Mouse (Mus musculus) liver, embryonic 16.5 days (tissue): ENCODE measurements around the gene Clec3a. TPM values are rescaled to one million over a fixed set of nuclear protein-coding genes. Genes with fewer than 3 reads are reported as not detected.

Experiments used
- ATAC-seq: fragments of 200-750 bp; cut with Nextera tagmentation; 2 replicates; pipeline ENCODE4 v1.8.0; 2017; ENCODE audit warnings: low read depth, mild to moderate bottlenecking, moderate number of reproducible peaks, moderate library complexity
- H3K27ac ChIP-seq: fragments of 300-500 bp; sonication (generic); 2 replicates; pipeline ENCODE4 v1.5.1; 2014; ENCODE audit warnings: mild to moderate bottlenecking, low read length
- H3K27me3 ChIP-seq: fragments of 300-500 bp; sonication (generic); 2 replicates; pipeline ENCODE4 v1.6.1; 2014; ENCODE audit warnings: low read depth, low read length, mixed read lengths; ENCODE audit not compliant: control insufficient read depth, insufficient read depth
- H3K36me3 ChIP-seq: fragments of 300-500 bp; sonication (generic); 2 replicates; pipeline ENCODE4 v1.6.1; 2014; ENCODE audit warnings: mild to moderate bottlenecking; ENCODE audit not compliant: control insufficient read depth, insufficient read depth
- H3K4me1 ChIP-seq: fragments of 300-500 bp; sonication (generic); 2 replicates; pipeline ENCODE4 v1.6.1; 2014; ENCODE audit warnings: low read depth, low read length, mixed read lengths; ENCODE audit not compliant: control insufficient read depth
- H3K4me2 ChIP-seq: fragments of 300-500 bp; sonication (generic); 2 replicates; pipeline ENCODE4 v1.6.1; 2014; ENCODE audit warnings: low read depth, low read length, mixed read lengths
- H3K4me3 ChIP-seq: fragments of 300-500 bp; sonication (generic); 2 replicates; pipeline ENCODE4 v1.5.1; 2014; ENCODE audit warnings: low read depth, mild to moderate bottlenecking, low read length
- H3K9ac ChIP-seq: fragments of 300-500 bp; sonication (generic); 2 replicates; pipeline ENCODE4 v1.6.1; 2014; ENCODE audit warnings: low read depth, low read length
- H3K9me3 ChIP-seq: fragments of 300-500 bp; sonication (generic); replicated peaks from 2 replicates; pipeline ENCODE4 v1.6.1; 2016; ENCODE audit warnings: low read length; ENCODE audit not compliant: control insufficient read depth
- WGBS: fragments of 180-500 bp; shearing (Covaris S2); extraction: QIAGEN DNeasy Blood & Tissue Kit; methylation state at CpG from one replicate; pipeline ENCODE4 v1.1.7; 2014; ENCODE audit not compliant: insufficient replicate concordance; 5-methylcytosine and 5-hydroxymethylcytosine counted together
- polyA plus RNA-seq: library from polyadenylated mRNA; unstranded; fragments of >200 nt; fragmentation: Nextera tagmentation; extraction: Ambion mirVana; gene quantifications from 2 replicates; pipeline ENCODE4 v1.2.1, GENCODE M21; 2015

The Clec3a gene
- polyA plus RNA-seq, 1 experiment from 2014 or later: not detected

GRCm38 (mm10) chr8:114411421-114411820 lies 6.5 kb upstream of the Clec3a start:
- H3K4me1 ChIP-seq: no peaks in the 10 kb centered on the region
- H3K27ac ChIP-seq: no peak overlapping the region
- no peaks in the 10 kb centered on the region for H3K36me3 ChIP-seq
- WGBS: 56% methylated on average over 3 of the region's 3 CpGs
- H3K4me2 ChIP-seq: no peak overlapping the region
- ATAC-seq: no peak
- no peak overlapping the region for H3K9ac ChIP-seq
- no peak overlapping the region for H3K4me3 ChIP-seq
- H3K9me3 ChIP-seq: no peaks in the 10 kb centered on the region
- no peaks in the 10 kb centered on the region for H3K27me3 ChIP-seq

GRCm38 (mm10) chr8:114418486-114418885 lies 600 bp downstream of the Clec3a start:
- no peak overlapping the region for H3K27ac ChIP-seq
- no peaks in the 10 kb centered on the region for H3K27me3 ChIP-seq
- no peak overlapping the region for H3K4me3 ChIP-seq
- no peak overlapping the region for H3K9ac ChIP-seq
- no peaks in the 10 kb centered on the region for H3K9me3 ChIP-seq
- H3K4me2 ChIP-seq: no peak overlapping the region
- WGBS: 49% methylated on average over 5 of the region's 5 CpGs
- H3K36me3 ChIP-seq: no peaks in the 10 kb centered on the region
- H3K4me1 ChIP-seq: no peaks in the 10 kb centered on the region
- no peak for ATAC-seq

GRCm38 (mm10) chr8:114418904-114419303 lies 1.0 kb downstream of the Clec3a start:
- Histone ChIP-seq H3K4me3 (no peak overlapping the region), H3K27me3 (no peaks in the 10 kb centered on the region), H3K36me3 (no peaks in the 10 kb centered on the region), H3K4me2 (no peak overlapping the region), H3K27ac (no peak overlapping the region), H3K9me3 (no peaks in the 10 kb centered on the region), H3K4me1 (no peaks in the 10 kb centered on the region), H3K9ac (no peak overlapping the region)
- WGBS: 25% methylated on average over 6 of the region's 6 CpGs
- ATAC-seq: no peak

DNA sequence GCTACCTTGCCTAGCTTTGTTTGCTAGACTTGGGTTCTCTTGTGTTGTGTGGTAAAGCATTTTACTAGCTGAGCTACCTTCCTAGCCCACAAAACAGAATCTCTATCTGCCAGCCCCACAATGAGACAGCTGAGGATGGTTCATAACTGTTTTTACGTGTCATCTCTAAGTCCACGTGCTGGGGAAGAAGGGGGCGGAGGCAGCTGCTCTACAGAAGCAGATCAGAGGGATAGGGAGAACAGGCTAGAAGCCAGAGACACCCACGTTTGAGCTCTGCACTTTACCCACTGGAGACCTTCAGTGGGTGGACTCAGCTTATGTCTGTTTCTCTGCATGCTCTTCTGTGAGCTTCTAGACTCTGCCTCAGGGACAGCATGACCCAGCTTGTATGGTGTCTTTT lies 3.7 kb downstream of the Clec3a start:
- H3K27ac ChIP-seq: no peak overlapping the region
- no peak overlapping the region for H3K4me2 ChIP-seq
- no peak overlapping the region for H3K9ac ChIP-seq
- ATAC-seq: no peak
- H3K27me3 ChIP-seq: no peaks in the 10 kb centered on the region
- H3K4me3 ChIP-seq: no peak overlapping the region
- WGBS: 51% methylated on average over 4 of the region's 4 CpGs
- no peaks in the 10 kb centered on the region for H3K36me3 ChIP-seq
- H3K9me3 ChIP-seq: no peaks in the 10 kb centered on the region
- no peaks in the 10 kb centered on the region for H3K4me1 ChIP-seq

DNA sequence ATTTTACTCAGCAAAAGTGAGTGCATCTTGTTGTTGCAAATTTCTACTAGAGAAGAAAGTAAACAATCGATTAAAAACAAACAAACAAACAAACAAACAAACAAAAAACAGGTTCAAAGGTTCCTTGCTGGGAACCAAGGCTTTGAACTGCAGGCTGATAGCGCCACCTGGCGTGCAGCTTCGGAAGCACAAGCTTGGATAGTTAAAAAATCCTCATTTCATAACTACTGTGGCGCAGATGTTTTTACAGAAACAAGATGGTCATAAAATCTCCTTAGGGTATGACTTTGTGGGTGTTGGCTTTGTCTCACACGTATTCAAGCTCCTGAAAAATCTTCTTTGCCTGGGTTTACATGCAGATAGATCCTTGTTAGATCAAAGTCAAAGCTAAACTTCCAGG lies 20.4 kb downstream of the Clec3a start:
- H3K27ac ChIP-seq: no peak overlapping the region
- H3K36me3 ChIP-seq: no peaks in the 10 kb centered on the region
- H3K4me2 ChIP-seq: no peak overlapping the region
- WGBS: 5% methylated on average over 6 of the region's 6 CpGs
- H3K4me3 ChIP-seq: no peak overlapping the region
- H3K9me3 ChIP-seq: no peaks in the 10 kb centered on the region
- H3K4me1 ChIP-seq: peaks cover 15% of the 10 kb centered on the region
- no peaks in the 10 kb centered on the region for H3K27me3 ChIP-seq
- ATAC-seq: no peak
- H3K9ac ChIP-seq: no peak overlapping the region

- peak within 1 kb of the TSS; percentile 82 for H3K9ac ChIP-seq
- no peaks in the 10 kb centered on the region for H3K27me3 ChIP-seq
- H3K9me3 ChIP-seq: no peaks in the 10 kb centered on the region
- peak within 1 kb of the TSS; percentile 79 for H3K27ac ChIP-seq
- ATAC-seq: peak; percentile 88
- H3K4me3 ChIP-seq: peak within 1 kb of the TSS; percentile 85
- WGBS: under 1% methylated on average over 52 of the region's 54 CpGs
- peaks cover 15% of the 10 kb centered on the region for H3K4me1 ChIP-seq
- peak within 1 kb of the TSS; percentile 97 for H3K4me2 ChIP-seq
- no peaks in the 10 kb centered on the region for H3K36me3 ChIP-seq
Measured at GRCm38 (mm10) chr8:114439334-114440204, 21.7 kb downstream of the Clec3a start, which contains the start of gene Wwox. Gene Wwox, plus strand, starts transcription at chr8:114439655.

- Histone ChIP-seq H3K27ac (no peak overlapping the region), H3K9ac (peak overlapping the region; percentile 82), H3K4me1 (peaks cover 15% of the 10 kb centered on the region), H3K4me2 (peak overlapping the region; percentile 97), H3K4me3 (peak overlapping the region; percentile 85), H3K36me3 (no peaks in the 10 kb centered on the region), H3K9me3 (no peaks in the 10 kb centered on the region), H3K27me3 (no peaks in the 10 kb centered on the region)
- 10% methylated on average over 5 of the region's 5 CpGs for WGBS
- ATAC-seq: no peak
Measured at GRCm38 (mm10) chr8:114440205-114440589, 22.3 kb downstream of the Clec3a start.

GRCm38 (mm10) chr8:114441616-114442015 lies 23.7 kb downstream of the Clec3a start:
- no peak overlapping the region for H3K4me2 ChIP-seq
- no peaks in the 10 kb centered on the region for H3K27me3 ChIP-seq
- no peaks in the 10 kb centered on the region for H3K36me3 ChIP-seq
- no peak overlapping the region for H3K9ac ChIP-seq
- H3K9me3 ChIP-seq: no peaks in the 10 kb centered on the region
- H3K27ac ChIP-seq: no peak overlapping the region
- 55% methylated on average over 4 of the region's 4 CpGs for WGBS
- ATAC-seq: no peak
- peaks cover 15% of the 10 kb centered on the region for H3K4me1 ChIP-seq
- H3K4me3 ChIP-seq: no peak overlapping the region

- WGBS: 72% methylated on average over 7 of the region's 7 CpGs
- no peak overlapping the region for H3K4me3 ChIP-seq
Measured at GRCm38 (mm10) chr8:114446884-114447283, 29.0 kb downstream of the Clec3a start.

More at GRCm38 (mm10) chr8:114446884-114447283, 29.0 kb downstream of the Clec3a start:
- no peaks in the 10 kb centered on the region; the same call in 1 of the 2 replicates for H3K36me3 ChIP-seq
- H3K9ac ChIP-seq: no peak overlapping the region
- no peak overlapping the region for H3K27ac ChIP-seq
- H3K4me2 ChIP-seq: no peak overlapping the region
- no peaks in the 10 kb centered on the region for H3K27me3 ChIP-seq
- H3K9me3 ChIP-seq: no peaks in the 10 kb centered on the region
- H3K4me1 ChIP-seq: no peaks in the 10 kb centered on the region
- ATAC-seq: no peak
